Mouse (Mus musculus) forelimb bud, embryonic 11.5 days (tissue): ENCODE measurements around the gene Fbf1.
A peak's percentile ranks its signal among the peaks of the same experiment; 100 is the strongest.
"Not testable (repeated sequence)": the region's sequence is repeated elsewhere in the genome, so short reads cannot be mapped to it uniquely, and the experiment has no call there.

Experiments
- DNase-seq: peaks from one replicate; pipeline ENCODE4 v3.0.0-alpha.2; 2012; ENCODE audit warnings: low read depth, low spot score

Fbf1 gene

GRCm38 (mm10) chr11:116134171-116134570, 33.8 kb downstream of the Fbf1 start:
- DNase-seq: no peak

GRCm38 (mm10) chr11:116133497-116133896, 34.5 kb downstream of the Fbf1 start:
- no peak for DNase-seq

GRCm38 (mm10) chr11:116132366-116133333, 35.3 kb downstream of the Fbf1 start:
- no peak for DNase-seq

DNA sequence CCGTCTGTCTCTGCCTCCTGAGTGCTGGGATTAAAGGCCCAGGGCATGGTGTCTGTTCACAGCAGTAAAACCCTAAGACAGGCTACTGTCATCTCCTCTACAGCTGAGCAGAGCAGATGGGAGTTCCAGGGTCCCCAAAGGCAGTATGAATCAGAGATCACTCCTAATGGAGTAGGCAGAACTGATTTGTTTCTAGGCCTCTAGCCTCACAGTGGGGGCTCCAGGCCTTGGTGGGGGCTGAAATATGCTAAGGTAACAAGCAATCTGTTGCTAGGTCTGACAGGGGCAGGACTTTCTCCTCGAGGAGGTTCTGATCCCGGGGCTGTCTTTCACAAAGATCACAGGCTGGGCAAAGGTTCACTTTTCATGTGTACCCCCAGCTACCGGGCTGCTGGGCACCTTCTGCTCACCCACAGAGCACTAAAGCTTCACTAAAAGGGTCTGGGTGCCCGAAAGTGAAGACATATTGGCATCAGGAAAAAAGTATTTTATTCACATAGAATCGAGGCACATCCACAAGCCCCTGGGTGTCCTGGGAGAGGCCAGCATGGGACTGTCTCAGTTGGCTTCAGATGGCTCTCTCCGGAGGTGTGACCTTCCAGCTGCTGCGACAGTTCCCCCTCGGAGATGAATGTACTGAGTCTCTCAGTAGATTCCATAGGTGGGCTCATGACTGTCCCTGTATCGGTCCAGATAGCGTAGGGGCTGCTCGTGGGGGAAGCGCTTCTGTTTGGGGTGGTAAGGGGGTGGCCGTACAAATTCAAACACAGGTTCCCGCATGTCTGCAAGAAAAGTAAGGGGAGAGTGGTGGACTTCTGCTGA, 36.4 kb downstream of the Fbf1 start:
- no peak for DNase-seq

- DNase-seq: peak; percentile 84
Measured at GRCm38 (mm10) chr11:116130488-116131205, 37.3 kb downstream of the Fbf1 start, which contains the start of gene Trim65. Gene Trim65, minus strand, starts transcription at chr11:116131128.

DNA sequence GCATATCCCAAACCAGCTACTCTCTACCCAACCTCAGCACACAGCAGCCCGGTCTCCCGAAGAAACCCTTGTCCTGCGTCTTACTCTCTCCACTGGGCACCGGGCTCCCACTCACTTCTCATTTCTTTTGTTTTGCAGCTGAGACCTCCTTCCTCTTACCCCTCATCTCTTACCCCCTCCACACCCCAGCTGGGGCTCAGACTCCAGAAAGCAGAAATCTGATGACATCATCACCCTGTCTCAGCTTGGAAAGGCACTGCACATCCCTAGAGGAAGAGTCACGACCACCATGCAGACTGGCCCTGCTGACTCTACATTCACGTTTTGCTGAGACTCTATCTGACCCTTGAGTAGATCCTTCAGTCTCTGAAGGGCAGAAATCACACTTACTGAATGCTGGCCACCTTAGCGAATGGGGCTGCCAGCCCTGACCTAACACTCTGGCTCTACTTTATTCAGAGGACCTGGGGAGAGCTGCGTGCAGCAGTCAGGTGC, 37.9 kb downstream of the Fbf1 start:
- no peak for DNase-seq

DNA sequence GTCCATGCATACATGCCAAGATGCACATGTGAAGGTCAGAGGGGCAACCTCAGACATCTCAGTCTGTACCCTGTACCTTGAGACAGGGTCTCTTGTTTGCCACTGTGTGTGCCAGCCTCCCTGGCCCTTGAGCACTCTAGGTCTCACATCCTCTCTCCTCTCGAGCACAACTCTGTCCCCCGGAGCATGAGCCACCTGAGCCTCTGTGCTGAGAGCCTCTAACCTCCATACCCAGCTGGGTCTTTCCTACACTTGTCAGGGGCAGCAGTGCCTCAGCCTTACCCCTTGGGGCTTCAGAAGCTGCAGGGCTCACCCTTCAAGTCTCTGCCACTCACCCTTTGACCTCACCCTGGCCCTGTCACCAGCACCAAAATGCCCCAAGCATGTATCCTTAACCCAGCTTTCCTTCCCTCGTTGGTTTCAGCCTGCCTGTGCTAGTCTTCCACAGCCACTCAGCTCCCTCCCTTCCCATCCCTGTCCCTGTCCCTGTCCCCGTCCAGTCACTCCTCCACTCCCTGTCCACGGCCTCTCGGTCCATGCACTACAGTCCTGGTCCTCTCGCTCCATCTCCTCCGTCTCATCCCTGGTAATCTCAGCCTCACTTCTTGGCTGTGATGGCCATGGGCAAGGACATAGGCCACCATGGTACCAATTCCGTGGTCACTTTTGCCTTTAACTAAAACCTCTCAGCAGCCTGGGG, 38.7 kb downstream of the Fbf1 start:
- DNase-seq: no peak

- no peak for DNase-seq
Measured at GRCm38 (mm10) chr11:116127986-116128385, 40.0 kb downstream of the Fbf1 start.

GRCm38 (mm10) chr11:116127156-116127980, 40.6 kb downstream of the Fbf1 start, which contains the start of gene Trim47:
Gene Trim47, minus strand, starts transcription at chr11:116127210.
- peak; percentile 74 for DNase-seq

- DNase-seq: no peak
Measured at GRCm38 (mm10) chr11:116126261-116126660, 41.7 kb downstream of the Fbf1 start.

DNA sequence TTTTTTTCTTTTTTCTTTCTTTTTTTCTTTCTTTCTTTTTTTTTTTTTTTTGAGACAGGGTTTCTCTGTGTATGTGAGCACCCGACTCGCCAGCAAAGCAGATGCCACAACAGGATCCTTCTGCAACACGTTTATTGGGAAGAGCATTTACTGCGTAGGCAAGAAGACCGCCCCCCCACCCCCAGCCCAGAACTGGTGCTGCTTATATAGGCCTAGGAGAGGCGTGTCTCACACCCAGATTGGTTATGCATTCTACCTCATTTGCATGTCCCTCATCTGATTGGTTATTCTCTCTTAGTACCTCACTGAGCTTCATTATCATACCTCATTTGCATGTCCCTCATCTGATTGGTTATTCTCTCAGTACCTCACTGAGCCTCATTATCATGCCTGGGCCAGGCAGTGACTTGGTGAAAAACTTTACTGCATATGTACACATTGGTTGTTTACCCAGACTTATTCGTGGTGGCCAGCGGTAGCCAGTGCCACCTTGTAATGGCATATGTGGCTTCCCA, 46.2 kb downstream of the Fbf1 start:
- not testable (repeated sequence) for DNase-seq

- no peak for DNase-seq
Measured at GRCm38 (mm10) chr11:116117819-116118218, 50.1 kb downstream of the Fbf1 start.

GRCm38 (mm10) chr11:116117241-116117640, 50.7 kb downstream of the Fbf1 start:
- no peak for DNase-seq

- no peak for DNase-seq
Measured at GRCm38 (mm10) chr11:116111611-116112203, 56.3 kb downstream of the Fbf1 start.

DNA sequence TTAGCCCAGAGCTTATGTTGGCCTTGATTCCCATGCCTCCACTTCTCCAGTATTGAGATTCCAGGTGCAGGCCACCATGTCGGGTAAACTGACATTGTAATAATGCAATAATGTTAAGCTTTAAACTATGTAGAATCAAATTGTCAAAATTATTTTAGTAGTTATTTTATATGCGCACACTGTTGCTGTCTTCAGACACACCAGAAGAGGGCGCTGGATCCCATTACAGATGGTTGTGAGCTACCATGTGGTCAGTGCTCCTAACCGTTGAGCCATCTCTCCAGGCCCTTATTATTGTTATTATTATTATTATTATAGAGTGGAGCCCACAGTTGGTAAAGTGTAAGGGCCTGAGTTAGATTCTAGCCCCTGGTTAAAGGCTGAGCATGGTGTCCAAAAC, 56.9 kb downstream of the Fbf1 start:
- no peak for DNase-seq

GRCm38 (mm10) chr11:116110540-116110939, 57.4 kb downstream of the Fbf1 start:
- no peak for DNase-seq

DNA sequence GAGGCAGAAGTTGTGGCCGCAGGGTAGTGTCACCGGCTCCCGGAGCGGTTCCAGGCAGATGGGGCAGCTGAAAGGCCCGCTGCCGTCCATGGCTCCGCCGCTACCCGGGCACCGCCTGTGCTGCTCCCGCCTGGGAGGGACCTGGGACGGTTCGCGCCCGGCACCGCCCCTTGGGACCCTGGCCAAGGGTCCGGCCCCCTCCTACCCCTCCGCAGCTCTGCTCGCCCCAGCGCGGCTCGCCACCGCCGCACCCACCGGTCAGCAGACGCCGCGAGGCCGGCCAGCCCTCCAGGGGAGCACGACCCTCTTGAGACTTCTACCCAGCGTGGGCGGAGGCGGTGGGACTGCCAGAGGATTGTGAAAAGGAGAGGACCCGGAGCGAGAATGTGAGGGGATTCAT, 57.8 kb downstream of the Fbf1 start:
- no peak for DNase-seq

GRCm38 (mm10) chr11:116109441-116110081, 58.4 kb downstream of the Fbf1 start:
- no peak for DNase-seq
